In the genomic region with DNA sequence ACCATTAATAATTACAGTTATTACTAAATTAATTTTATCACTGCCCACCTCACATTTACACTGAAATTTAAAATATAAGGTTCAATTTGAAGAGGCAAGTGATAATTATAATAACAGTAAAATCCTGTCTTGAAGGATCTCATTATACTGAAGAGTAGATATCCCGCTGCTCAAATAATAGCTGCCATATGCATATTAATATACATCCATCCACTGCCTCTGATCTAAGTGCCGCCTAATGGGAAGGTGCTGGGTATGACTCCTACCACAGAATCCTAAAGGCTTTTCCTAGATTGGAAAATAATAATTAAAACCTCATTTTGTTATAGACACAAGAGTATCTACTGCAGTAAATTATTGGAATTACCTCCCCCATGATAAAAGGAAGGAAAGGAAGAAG, we compare ENCODE assay signal across 17 mouse cellular contexts.
DNase-seq lines count a peak whose midpoint lies in the region; ATAC-seq lines count a peak whose summit lies in the region.
"Had no signal": no experiment of that assay in that cellular context is flagged by ENCODE, and none has a peak within 500 bp of the region (broad histone marks: within the 10 kb centered on the region; RNA-seq: fewer than 3 reads in every experiment).

No protein-coding gene starts in this region.

- DNase-seq in hindbrain, embryonic 14.5 days (ENCODE audit: low spot score), result no peak
- no peak for DNase-seq in kidney, postnatal 10 days
- DNase-seq: adrenal gland, adult 2 months; adrenal gland, postnatal 10 days; adrenal gland, postnatal 25 days; cerebellum, adult 11-12 months; cerebellum, adult 2 months; cerebellum, adult 9-10 months; cerebellum, postnatal 10 days; cerebellum, postnatal 25 days had no signal

- H3K27ac ChIP-seq in hindbrain, embryonic 14.5 days, result no peak overlapping the region
- H3K27ac ChIP-seq in hindbrain, embryonic 16.5 days (ENCODE audit: low read depth, low read length), result no peak overlapping the region
- H3K27ac ChIP-seq in neural tube, embryonic 14.5 days (ENCODE audit: low read depth, low read length), result no peak overlapping the region
- H3K27ac ChIP-seq in neural tube, embryonic 15.5 days (replicated peaks), result no peak overlapping the region
- H3K27ac ChIP-seq: embryonic facial prominence, embryonic 10.5 days; embryonic facial prominence, embryonic 12.5 days had no signal

- no peak overlapping the region for H3K9ac ChIP-seq in hindbrain, embryonic 14.5 days
- no peak overlapping the region for H3K9ac ChIP-seq in hindbrain, embryonic 16.5 days (ENCODE audit: low read depth, low read length)
- no peak overlapping the region for H3K9ac ChIP-seq in neural tube, embryonic 14.5 days (replicated peaks; ENCODE audit: low read depth, low read length)
- no peak overlapping the region for H3K9ac ChIP-seq in neural tube, embryonic 15.5 days (replicated peaks)
- H3K9ac ChIP-seq: embryonic facial prominence, embryonic 12.5 days had no signal

- H3K27me3 ChIP-seq in hindbrain, embryonic 14.5 days (ENCODE audit: control insufficient read depth, insufficient read depth, low read length), result no peaks in the 10 kb centered on the region
- H3K27me3 ChIP-seq in hindbrain, embryonic 16.5 days (replicated peaks; ENCODE audit: control insufficient read depth, insufficient read depth, low read length), result no peaks in the 10 kb centered on the region
- H3K27me3 ChIP-seq in neural tube, embryonic 14.5 days (ENCODE audit: control insufficient read depth, insufficient read depth, low read length), result no peaks in the 10 kb centered on the region
- H3K27me3 ChIP-seq in neural tube, embryonic 15.5 days (replicated peaks), result no peaks in the 10 kb centered on the region
- H3K27me3 ChIP-seq: embryonic facial prominence, embryonic 12.5 days had no signal

- 78% methylated on average over 2 of the region's 2 CpGs for WGBS in hindbrain, embryonic 14.5 days
- 65% methylated on average over 2 of the region's 2 CpGs for WGBS in hindbrain, embryonic 16.5 days
- 73% methylated on average over 2 of the region's 2 CpGs for WGBS in neural tube, embryonic 14.5 days
- WGBS in neural tube, embryonic 15.5 days, result 60% methylated on average over 2 of the region's 2 CpGs

- no peak overlapping the region for H3K4me2 ChIP-seq in hindbrain, embryonic 14.5 days (replicated peaks)
- H3K4me2 ChIP-seq in hindbrain, embryonic 16.5 days (ENCODE audit: low read length), result no peak overlapping the region
- H3K4me2 ChIP-seq in neural tube, embryonic 14.5 days (ENCODE audit: low read depth, low read length), result no peak overlapping the region
- H3K4me2 ChIP-seq in neural tube, embryonic 15.5 days, result no peak overlapping the region
- H3K4me2 ChIP-seq: embryonic facial prominence, embryonic 12.5 days had no signal

- no peaks in the 10 kb centered on the region for H3K9me3 ChIP-seq in hindbrain, embryonic 14.5 days (ENCODE audit: control insufficient read depth, low read length)
- no peaks in the 10 kb centered on the region for H3K9me3 ChIP-seq in hindbrain, embryonic 16.5 days (ENCODE audit: control insufficient read depth, low read length)
- H3K9me3 ChIP-seq in neural tube, embryonic 14.5 days (ENCODE audit: control insufficient read depth, low read length), result no peaks in the 10 kb centered on the region
- no peaks in the 10 kb centered on the region for H3K9me3 ChIP-seq in neural tube, embryonic 15.5 days (replicated peaks)
- H3K9me3 ChIP-seq: embryonic facial prominence, embryonic 10.5 days; embryonic facial prominence, embryonic 12.5 days had no signal

- no peaks in the 10 kb centered on the region for H3K36me3 ChIP-seq in hindbrain, embryonic 14.5 days (replicated peaks; ENCODE audit: control insufficient read depth, insufficient read depth)
- H3K36me3 ChIP-seq in hindbrain, embryonic 16.5 days (ENCODE audit: control insufficient read depth, insufficient read depth, low read length), result no peaks in the 10 kb centered on the region
- H3K36me3 ChIP-seq in neural tube, embryonic 14.5 days (ENCODE audit: control insufficient read depth, insufficient read depth, low read length), result no peaks in the 10 kb centered on the region
- H3K36me3 ChIP-seq in neural tube, embryonic 15.5 days, result no peaks in the 10 kb centered on the region
- H3K36me3 ChIP-seq: embryonic facial prominence, embryonic 10.5 days; embryonic facial prominence, embryonic 12.5 days had no signal

- no peaks in the 10 kb centered on the region for H3K4me1 ChIP-seq in hindbrain, embryonic 14.5 days (replicated peaks; ENCODE audit: control insufficient read depth, insufficient read depth, low read length)
- H3K4me1 ChIP-seq in hindbrain, embryonic 16.5 days (ENCODE audit: control insufficient read depth, insufficient read depth, low read depth, low read length), result no peaks in the 10 kb centered on the region
- H3K4me1 ChIP-seq in neural tube, embryonic 14.5 days (ENCODE audit: control insufficient read depth, insufficient read depth, low read length), result no peaks in the 10 kb centered on the region
- peaks cover 6% of the 10 kb centered on the region; the same call in 1 of the 2 replicates for H3K4me1 ChIP-seq in neural tube, embryonic 15.5 days
- H3K4me1 ChIP-seq: embryonic facial prominence, embryonic 10.5 days; embryonic facial prominence, embryonic 12.5 days had no signal

- ATAC-seq in hindbrain, embryonic 14.5 days (ENCODE audit: low FRiP score), result 0 out of 2 replicates have a peak, but pooled peaks have one; percentile 51
- no peak for ATAC-seq in hindbrain, embryonic 16.5 days
- peak; percentile 69; the same call in 1 of the 2 replicates for ATAC-seq in neural tube, embryonic 14.5 days (ENCODE audit: low read depth)
- no peak for ATAC-seq in neural tube, embryonic 15.5 days (ENCODE audit: low FRiP score)
- ATAC-seq: forebrain, embryonic 14.5 days; forebrain, embryonic 16.5 days had no signal

- no peak overlapping the region for H3K4me3 ChIP-seq in hindbrain, embryonic 14.5 days (replicated peaks; ENCODE audit: low read length)
- no peak overlapping the region for H3K4me3 ChIP-seq in hindbrain, embryonic 16.5 days (ENCODE audit: low read length)
- H3K4me3 ChIP-seq in neural tube, embryonic 14.5 days (ENCODE audit: low read depth, low read length), result no peak overlapping the region
- no peak overlapping the region for H3K4me3 ChIP-seq in neural tube, embryonic 15.5 days (replicated peaks)
- H3K4me3 ChIP-seq: embryonic facial prominence, embryonic 10.5 days; embryonic facial prominence, embryonic 12.5 days had no signal

Comparison
In these comparisons a context has a peak if more than half of its experiments do, and no peak if none do; other contexts are left out.
1. ATAC-seq: peak in hindbrain, embryonic 14.5 days (single experiment) and neural tube, embryonic 14.5 days (single experiment); none in hindbrain, embryonic 16.5 days (single experiment) and neural tube, embryonic 15.5 days (single experiment).